Mouse (Mus musculus) liver, embryonic 14.5 days (tissue): ENCODE measurements at regions not wholly inside any gene's neighbourhood (a gene's known extent, or its start where the extent isn't known, plus 50 kb on each side); places are given as distances from the start of the nearest gene placed in this dataset.

ENCODE experiments used
- CTCF ChIP-seq: IDR thresholded peaks from 2 replicates; pipeline ENCODE4 v1.5.1; 2016; ENCODE audit warnings: antibody characterized with exemption, low read depth, control low read depth
- EP300 ChIP-seq: IDR thresholded peaks from 2 replicates; pipeline ENCODE4 v1.6.1; 2016; ENCODE audit warnings: antibody characterized with exemption, low read depth

GRCm38 (mm10) chr13:89395851-89396250 is 143.7 kb upstream of the Hapln1 start:
- TF ChIP-seq CTCF (no peak), EP300 (no peak)
